Mouse (Mus musculus): ENCODE measurements around the gene Kel.

Kel gene

GRCm38 (mm10) chr6:41643227-41643626 lies 60.9 kb downstream of the Kel start:
- DNase-seq = no peak

GRCm38 (mm10) chr6:41642765-41643164 lies 61.4 kb downstream of the Kel start:
- DNase-seq = no peak

- DNase-seq = no peak
Observed at GRCm38 (mm10) chr6:41641173-41641866, 62.8 kb downstream of the Kel start.

- DNase-seq = no peak
Observed at GRCm38 (mm10) chr6:41640449-41640848, 63.7 kb downstream of the Kel start.

GRCm38 (mm10) chr6:41637927-41638506 lies 66.1 kb downstream of the Kel start:
- DNase-seq = no peak

- DNase-seq = no peak
Observed at GRCm38 (mm10) chr6:41637393-41637792, 66.7 kb downstream of the Kel start.
